In the genomic region with DNA sequence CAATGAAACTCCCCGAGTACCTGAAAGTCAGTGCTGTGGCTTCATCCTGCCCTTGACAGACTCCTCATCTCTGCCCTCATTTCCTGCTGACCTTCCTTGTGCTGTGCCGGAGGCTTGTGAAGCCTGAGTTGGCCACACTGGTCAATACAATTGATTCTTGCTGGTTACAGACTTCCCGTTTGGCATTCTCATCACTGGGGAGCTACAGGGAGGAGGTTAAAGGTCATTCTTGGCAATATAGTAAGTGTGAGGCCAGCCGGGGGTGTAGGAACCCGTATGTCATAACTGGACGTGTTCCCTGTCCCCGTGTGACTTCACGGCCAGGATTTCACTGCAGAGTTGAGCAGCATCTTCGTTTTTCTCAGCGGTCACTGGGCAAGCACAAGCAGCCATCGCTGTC, we compare ENCODE assay signal across 22 mouse cellular contexts. TPM values are rescaled to one million over a fixed set of nuclear protein-coding genes. Genes with fewer than 3 reads are reported as not detected.
"Had no signal": no experiment of that assay in that cellular context is flagged by ENCODE, and none has a peak within 500 bp of the region (broad histone marks: within the 10 kb centered on the region; RNA-seq: fewer than 3 reads in every experiment).

No protein-coding gene starts in this region.

- H3K4me3 ChIP-seq: midbrain, embryonic 10.5 days; midbrain, embryonic 12.5 days; myocyte; neural tube, embryonic 13.5 days; neural tube, embryonic 15.5 days had no signal

- H3K9ac ChIP-seq: lung, embryonic 14.5 days; midbrain, embryonic 12.5 days; neural tube, embryonic 13.5 days; neural tube, embryonic 15.5 days had no signal

- H3K36me3 ChIP-seq: midbrain, embryonic 10.5 days; midbrain, embryonic 12.5 days; neural tube, embryonic 13.5 days; neural tube, embryonic 15.5 days had no signal

- H3K27me3 ChIP-seq: neural tube, embryonic 13.5 days; neural tube, embryonic 15.5 days had no signal

- H3K27ac ChIP-seq: midbrain, embryonic 10.5 days; midbrain, embryonic 12.5 days; neural tube, embryonic 13.5 days; neural tube, embryonic 15.5 days had no signal

- H3K9me3 ChIP-seq: midbrain, embryonic 10.5 days; midbrain, embryonic 12.5 days; neural tube, embryonic 13.5 days; neural tube, embryonic 15.5 days had no signal

- ATAC-seq: midbrain, embryonic 16.5 days had no signal

- DNase-seq: lung, embryonic 14.5 days; lung, postnatal 10 days; lung, postnatal 4 days; midbrain, embryonic 14.5 days; retina, postnatal 1 day; right cerebral cortex, adult 18-20 months; right cerebral cortex, postnatal 25 days; right cerebral cortex, postnatal 4 days; spleen, adult 18-20 months; thymus, adult 18-20 months; thymus, postnatal 14 days; thymus, postnatal 36 days had no signal

- H3K4me2 ChIP-seq: lung, embryonic 14.5 days; midbrain, embryonic 12.5 days; neural tube, embryonic 13.5 days; neural tube, embryonic 15.5 days had no signal

RNA-seq across cellular contexts. Expression of gene Pnpla1, which starts 13.6 kb away (rescaled TPM):
- total RNA-seq: megakaryocyte-erythroid progenitor cell, adult 5-6 weeks had no signal
- polyA plus RNA-seq: lung, embryonic 16.5 days; midbrain, embryonic 10.5 days; midbrain, embryonic 12.5 days; midbrain, embryonic 14.5 days; midbrain, embryonic 16.5 days; myocyte; neural tube, embryonic 11.5 days; neural tube, embryonic 13.5 days; thymus, postnatal 0 days had no signal

RNA-seq across cellular contexts. Expression of gene 4930539E08Rik, which starts 43.3 kb away (rescaled TPM):
- polyA plus RNA-seq: myocyte had no signal
